Mouse (Mus musculus): Measurements from ENCODE around the gene Ets1.

DNA sequence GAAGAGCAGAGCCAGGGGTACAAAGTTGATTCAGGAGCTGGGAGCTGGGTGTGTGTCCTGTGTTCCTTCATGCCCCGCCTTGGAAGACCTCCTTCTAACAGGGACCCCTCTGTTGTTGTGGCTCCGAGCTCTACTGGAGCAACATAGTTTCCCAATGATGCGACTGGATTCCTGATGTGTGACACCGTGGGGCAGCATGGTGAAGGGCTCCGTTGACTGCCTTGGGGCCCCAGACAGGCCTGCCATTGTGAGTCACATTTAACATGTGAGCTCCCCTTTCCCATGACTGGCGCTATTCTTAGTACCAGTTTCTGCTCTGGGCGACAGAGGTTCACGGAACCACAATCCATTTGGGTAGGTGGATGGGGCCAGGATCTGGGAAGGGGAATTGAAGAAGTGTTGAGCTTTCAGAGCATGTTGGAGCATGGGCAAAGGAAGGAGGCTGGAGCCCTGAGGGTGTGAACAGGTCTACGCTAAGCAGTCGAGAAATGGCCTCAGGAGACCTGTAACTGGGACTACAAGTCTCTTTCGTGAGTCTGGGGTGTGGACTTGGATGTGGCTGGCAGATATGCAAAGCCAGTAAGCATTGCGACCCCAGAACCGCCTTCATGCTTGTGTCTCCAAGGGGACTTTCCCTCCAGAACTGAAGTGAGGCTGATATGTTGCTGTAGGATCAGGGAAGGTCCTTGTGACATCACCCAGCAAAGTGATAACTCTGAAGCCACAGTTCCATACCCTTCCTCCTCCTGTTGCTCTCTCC lies 113.9 kb downstream of the Ets1 start:
- TF ChIP-seq GATA1 (IDR thresholded peaks at IDR 0.05; ENCODE audit: borderline replicate concordance, low read length) (no peak), CTCF (IDR thresholded peaks at IDR 0.05; ENCODE audit: low read depth, low read length) (no peak), TAL1 (conservative IDR thresholded peaks at IDR 0.05; ENCODE audit: low read depth, low read length) (no peak)

Measured in G1E (cell line).